Mouse (Mus musculus) cortical plate, adult 2 months (tissue): ENCODE results near the gene Ppp1r1b. TPM values are rescaled to one million over a fixed set of nuclear protein-coding genes. Genes with fewer than 3 reads are reported as not detected.
A peak's percentile ranks its signal among the peaks of the same experiment; 100 is the strongest.
"Not testable (repeated sequence)": the region's sequence is repeated elsewhere in the genome, so short reads cannot be mapped to it uniquely, and the experiment has no call there.

Experiments used
- H3K27ac ChIP-seq: fragments of 200-500 bp; 2 replicates; pipeline ENCODE4 v1.5.1; 2012; ENCODE audit warnings: low read length, control low read depth, inconsistent platforms; ENCODE audit not compliant: insufficient read depth
- H3K4me1 ChIP-seq: fragments of 200-500 bp; 2 replicates; pipeline ENCODE4 v1.6.1; 2011; ENCODE audit warnings: low read length; ENCODE audit not compliant: control insufficient read depth, insufficient read depth
- H3K4me3 ChIP-seq: fragments of 200-500 bp; 2 replicates; pipeline ENCODE4 v1.5.1; 2011; ENCODE audit warnings: mild to moderate bottlenecking, low read length, control low read depth; ENCODE audit not compliant: insufficient read depth
- CTCF ChIP-seq: fragments of 200-500 bp; IDR thresholded peaks from 2 replicates; pipeline ENCODE4 v1.5.1; 2011; ENCODE audit warnings: mild to moderate bottlenecking, control low read depth, low read length; ENCODE audit not compliant: insufficient read depth; ENCODE audit errors: extremely low read depth
- POLR2A ChIP-seq: fragments of 200-500 bp; IDR thresholded peaks from 2 replicates; pipeline ENCODE4 v1.6.1; 2011; ENCODE audit warnings: mild to moderate bottlenecking, low read length, control low read depth; ENCODE audit not compliant: insufficient read depth; ENCODE audit errors: extremely low read depth
- polyA plus RNA-seq: library from polyadenylated mRNA; depleted of rRNA; stranded (reverse); fragments of >200 nt; gene quantifications from 2 replicates; pipeline ENCODE4 v1.2.3, GENCODE M21; 2012

Gene Ppp1r1b
- polyA plus RNA-seq, 1 experiment: 322 TPM

- no peak for TF ChIP-seq CTCF
- TF ChIP-seq POLR2A: no peak
- Histone ChIP-seq H3K4me1 (no peaks in the 10 kb centered on the region), H3K27ac (no peak overlapping the region), H3K4me3 (no peak overlapping the region)
Observed at GRCm38 (mm10) chr11:98381651-98382050, 33.4 kb downstream of the Ppp1r1b start.

DNA sequence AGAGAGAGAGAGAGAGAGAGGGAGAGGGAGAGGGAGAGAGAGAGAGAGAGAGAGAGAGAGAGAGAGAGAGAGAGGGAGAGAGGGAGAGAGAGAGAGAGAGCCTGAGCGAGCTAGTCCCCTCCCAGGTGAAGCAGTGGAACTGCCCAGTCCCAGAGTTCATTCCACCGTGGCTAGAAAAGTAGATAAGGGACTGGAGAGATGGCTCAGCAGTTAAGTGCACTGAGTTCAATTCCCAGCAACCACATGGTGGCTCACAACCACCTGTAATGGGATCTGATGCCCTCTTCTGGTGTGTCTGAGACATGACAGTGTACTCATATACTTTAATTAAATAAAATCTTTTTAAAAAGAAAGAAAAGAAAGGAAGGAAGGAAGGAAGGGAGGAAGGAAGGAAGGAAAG is 34.2 kb downstream of the Ppp1r1b start:
- not testable (repeated sequence) for H3K4me1 ChIP-seq, H3K4me3 ChIP-seq, H3K27ac ChIP-seq

- H3K4me3 ChIP-seq: no peak within 1 kb of the TSS
- H3K4me1 ChIP-seq: no peaks in the 10 kb centered on the region
- H3K27ac ChIP-seq: 0 out of 2 replicates have a peak within 1 kb of the TSS, but pooled peaks have one; percentile 7
- TF ChIP-seq CTCF (no peak), POLR2A (peak; percentile 44; the same call in 1 of the 2 replicates)
Observed at GRCm38 (mm10) chr11:98383261-98384030, 35.2 kb downstream of the Ppp1r1b start, which contains the start of gene Tcap. Gene Tcap (plus strand): TSS chr11:98383811.

- Histone ChIP-seq H3K4me3 (no peak overlapping the region), H3K27ac (0 out of 2 replicates have a peak overlapping the region, but pooled peaks have one; percentile 7), H3K4me1 (no peaks in the 10 kb centered on the region)
- TF ChIP-seq POLR2A: no peak
- TF ChIP-seq CTCF: no peak
Observed at GRCm38 (mm10) chr11:98384216-98384615, 36.0 kb downstream of the Ppp1r1b start.

- Histone ChIP-seq H3K4me3 (no peak overlapping the region), H3K4me1 (no peaks in the 10 kb centered on the region), H3K27ac (no peak overlapping the region)
- TF ChIP-seq POLR2A (no peak), CTCF (no peak)
Observed at GRCm38 (mm10) chr11:98384721-98385637, 36.8 kb downstream of the Ppp1r1b start.

DNA sequence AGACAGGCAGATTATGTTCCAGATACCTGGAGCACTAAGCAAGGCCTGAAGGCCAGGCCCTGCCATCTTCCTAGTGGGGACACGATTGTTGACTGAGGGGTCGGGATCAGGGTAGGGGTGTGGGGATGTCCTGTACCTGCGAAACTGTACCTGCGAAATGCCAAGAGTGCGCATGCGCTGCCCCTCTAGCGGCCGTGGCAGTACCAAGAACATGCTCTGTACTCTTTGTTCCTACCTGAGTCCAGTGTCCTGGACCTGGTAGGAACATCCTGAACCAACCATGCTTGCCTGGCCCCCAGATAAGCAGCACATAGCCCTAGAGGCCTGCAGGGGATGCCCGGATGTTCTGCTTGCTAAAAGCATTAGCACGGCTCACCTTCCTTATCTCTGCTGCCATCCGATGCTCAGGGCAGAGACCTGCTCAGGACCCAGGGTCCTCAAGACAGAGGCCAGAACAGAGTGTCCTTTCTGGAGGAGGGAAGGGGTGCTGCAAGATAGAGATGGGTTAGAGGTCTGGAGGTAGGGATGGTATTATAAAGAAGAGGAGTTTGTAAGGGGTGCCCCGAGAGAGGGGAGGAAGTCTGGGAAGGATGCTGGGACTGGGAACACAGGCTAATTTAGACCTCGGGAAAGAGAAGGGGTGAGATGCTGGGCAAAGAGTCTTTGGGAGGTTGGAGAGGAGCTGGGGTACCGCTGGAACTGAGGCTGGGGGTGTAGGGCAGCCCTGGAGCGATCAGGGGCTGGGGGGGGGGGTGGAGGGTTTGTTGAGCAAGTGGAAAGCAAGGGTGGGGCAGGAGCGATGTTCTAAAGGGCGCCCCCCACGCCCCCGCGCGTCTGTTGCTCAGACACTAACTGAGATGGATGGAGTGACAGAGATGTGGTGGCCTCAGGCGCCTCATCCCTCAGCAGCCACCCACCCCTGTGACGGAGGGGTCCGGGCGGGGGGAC is 37.7 kb downstream of the Ppp1r1b start, which contains the start of gene Pnmt:
Gene Pnmt (plus strand): TSS at position 813 of the 948 bp plus-strand sequence.
- no peak within 1 kb of the TSS for H3K4me3 ChIP-seq
- H3K27ac ChIP-seq: no peak within 1 kb of the TSS
- no peaks in the 10 kb centered on the region for H3K4me1 ChIP-seq
- TF ChIP-seq CTCF: no peak
- TF ChIP-seq POLR2A: no peak

DNA sequence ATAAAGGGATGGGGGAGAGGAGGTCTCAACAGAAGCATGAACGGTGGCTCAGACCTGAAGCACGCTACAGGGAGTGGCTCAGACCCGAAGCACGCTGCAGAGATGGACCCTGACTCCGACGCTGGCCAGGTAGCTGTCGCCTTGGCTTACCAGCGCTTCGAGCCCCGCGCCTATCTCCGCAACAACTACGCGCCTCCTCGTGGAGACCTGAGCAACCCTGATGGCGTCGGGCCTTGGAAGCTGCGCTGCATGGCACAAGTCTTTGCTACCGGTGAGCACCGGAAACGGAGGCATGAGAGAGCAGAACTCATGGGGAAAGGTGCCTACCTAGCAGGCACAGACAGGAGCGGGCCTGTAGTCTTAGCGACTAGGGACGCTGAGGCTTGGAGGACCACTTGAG is 38.4 kb downstream of the Ppp1r1b start:
- Histone ChIP-seq H3K27ac (no peak overlapping the region), H3K4me1 (no peaks in the 10 kb centered on the region), H3K4me3 (no peak overlapping the region)
- no peak for TF ChIP-seq CTCF
- TF ChIP-seq POLR2A: no peak

DNA sequence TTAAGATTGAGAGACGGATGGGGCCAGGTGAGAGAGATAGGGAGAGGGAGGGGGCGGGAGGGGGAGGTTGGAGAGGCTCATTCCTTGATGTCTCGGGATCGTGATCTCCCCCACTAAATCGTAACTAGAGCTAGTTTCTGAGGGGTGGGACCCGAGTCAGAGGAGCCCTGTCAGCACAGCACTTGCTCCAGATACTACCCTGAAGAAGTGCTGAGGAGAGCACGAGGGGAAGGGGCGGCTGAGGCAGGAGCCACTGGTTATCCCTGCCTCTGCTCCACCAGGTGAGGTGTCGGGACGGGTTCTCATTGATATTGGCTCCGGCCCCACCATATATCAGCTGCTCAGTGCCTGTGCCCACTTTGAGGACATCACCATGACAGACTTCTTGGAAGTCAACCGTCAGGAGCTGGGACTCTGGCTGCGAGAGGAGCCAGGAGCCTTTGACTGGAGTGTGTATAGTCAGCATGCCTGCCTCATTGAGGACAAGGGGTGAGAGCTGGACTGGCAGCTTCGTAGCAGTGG is 38.9 kb downstream of the Ppp1r1b start:
- Histone ChIP-seq H3K27ac (no peak overlapping the region), H3K4me3 (no peak overlapping the region), H3K4me1 (no peaks in the 10 kb centered on the region)
- no peak for TF ChIP-seq CTCF
- no peak for TF ChIP-seq POLR2A

- H3K4me3 ChIP-seq: no peak overlapping the region
- H3K4me1 ChIP-seq: no peaks in the 10 kb centered on the region
- TF ChIP-seq POLR2A (no peak), CTCF (no peak)
- H3K27ac ChIP-seq: no peak overlapping the region
Observed at GRCm38 (mm10) chr11:98388282-98388681, 40.1 kb downstream of the Ppp1r1b start.
